Mouse (Mus musculus) thymus, adult 2 months (tissue): Measurements from ENCODE around the gene Tmem238.

ENCODE experiments used
- CTCF ChIP-seq: fragments of 200-500 bp; IDR thresholded peaks from 2 replicates; pipeline ENCODE4 v1.5.1; 2012; ENCODE audit warnings: mild to moderate bottlenecking, control low read depth, low read length, moderate library complexity, borderline replicate concordance; ENCODE audit not compliant: control insufficient read depth, poor library complexity, insufficient read depth; ENCODE audit errors: extremely low read depth
- POLR2A ChIP-seq: fragments of 200-500 bp; IDR thresholded peaks from 2 replicates; pipeline ENCODE4 v1.6.1; 2012; ENCODE audit warnings: mild to moderate bottlenecking, low read length, control low read depth, moderate library complexity; ENCODE audit not compliant: control insufficient read depth, poor library complexity, insufficient read depth; ENCODE audit errors: extremely low read depth

- TF ChIP-seq CTCF (no peak), POLR2A (no peak)
These were observed 23.8 kb upstream of the Tmem238 start for GRCm38 (mm10) chr7:4813105-4813791.
